Mouse (Mus musculus) lung, embryonic 15.5 days (tissue): ENCODE measurements around the gene Trpm8. TPM values are rescaled to one million over a fixed set of nuclear protein-coding genes. Genes with fewer than 3 reads are reported as not detected.
A peak's percentile ranks its signal among the peaks of the same experiment; 100 is the strongest.

Experiments used
- ATAC-seq: fragments of 200-750 bp; cut with Nextera tagmentation; 2 replicates; pipeline ENCODE4 v1.8.0; 2017; ENCODE audit warnings: moderate number of reproducible peaks, borderline replicate concordance; ENCODE audit not compliant: low FRiP score, low TSS enrichment; ENCODE audit errors: extremely low read depth
- H3K27ac ChIP-seq: fragments of 300-500 bp; sonication (generic); 2 replicates; pipeline ENCODE4 v1.5.1; 2015; ENCODE audit warnings: moderate library complexity, mild to moderate bottlenecking, inconsistent platforms
- H3K27me3 ChIP-seq: fragments of 300-500 bp; sonication (generic); 2 replicates; pipeline ENCODE4 v1.6.1; 2015; ENCODE audit warnings: inconsistent platforms
- H3K36me3 ChIP-seq: fragments of 300-500 bp; sonication (generic); 2 replicates; pipeline ENCODE4 v1.6.1; 2015; ENCODE audit warnings: inconsistent platforms
- H3K4me1 ChIP-seq: fragments of 300-500 bp; sonication (generic); 2 replicates; pipeline ENCODE4 v1.6.1; 2015; ENCODE audit warnings: inconsistent platforms
- H3K4me2 ChIP-seq: fragments of 300-500 bp; sonication (generic); 2 replicates; pipeline ENCODE4 v1.6.1; 2015; ENCODE audit warnings: inconsistent platforms, mild to moderate bottlenecking, moderate library complexity
- H3K4me3 ChIP-seq: fragments of 300-500 bp; sonication (generic); 2 replicates; pipeline ENCODE4 v1.5.1; 2015; ENCODE audit warnings: mild to moderate bottlenecking, inconsistent platforms
- H3K9ac ChIP-seq: fragments of 300-500 bp; sonication (generic); 2 replicates; pipeline ENCODE4 v1.6.1; 2015; ENCODE audit warnings: inconsistent platforms
- H3K9me3 ChIP-seq: fragments of 300-500 bp; sonication (generic); 2 replicates; pipeline ENCODE4 v1.6.1; 2016; ENCODE audit warnings: inconsistent platforms
- WGBS: fragments of 180-500 bp; shearing (Covaris S2); methylation state at CpG from one replicate; pipeline ENCODE4 v1.1.7; 2015; 5-methylcytosine and 5-hydroxymethylcytosine counted together
- polyA plus RNA-seq: library from polyadenylated mRNA; unstranded; fragments of >200 nt; fragmentation: Nextera tagmentation; extraction: Ambion mirVana; gene quantifications from 2 replicates; pipeline ENCODE4 v1.2.1, GENCODE M21; 2015

Trpm8 gene
- polyA plus RNA-seq, 1 experiment from 2014 or later: 0.10 TPM

DNA sequence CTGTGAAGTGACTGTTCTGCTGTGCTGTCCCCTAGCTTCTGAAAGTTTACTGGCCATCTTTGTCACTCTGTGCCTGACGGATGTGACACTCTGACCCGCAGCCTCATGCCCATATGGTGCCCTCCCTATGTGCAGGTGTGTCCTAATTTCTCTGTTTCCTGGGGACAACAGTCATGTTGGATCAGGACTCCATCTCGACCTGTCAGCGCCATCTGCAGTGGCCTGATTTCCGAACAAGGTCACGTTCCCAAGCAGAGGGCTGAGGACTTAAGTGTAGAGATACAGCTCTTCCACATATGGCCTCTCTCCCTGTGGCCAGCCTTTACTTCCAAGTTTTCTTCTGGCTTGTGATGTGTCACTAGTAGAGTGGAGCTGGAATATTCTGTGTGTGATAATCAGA lies 79.2 kb downstream of the Trpm8 start:
- Histone ChIP-seq H3K4me3 (no peak overlapping the region), H3K27ac (no peak overlapping the region), H3K36me3 (no peaks in the 10 kb centered on the region), H3K4me2 (no peak overlapping the region), H3K9me3 (no peaks in the 10 kb centered on the region), H3K4me1 (no peaks in the 10 kb centered on the region), H3K27me3 (no peaks in the 10 kb centered on the region), H3K9ac (no peak overlapping the region)
- no peak for ATAC-seq
- 78% methylated on average over 6 of the region's 6 CpGs for WGBS

DNA sequence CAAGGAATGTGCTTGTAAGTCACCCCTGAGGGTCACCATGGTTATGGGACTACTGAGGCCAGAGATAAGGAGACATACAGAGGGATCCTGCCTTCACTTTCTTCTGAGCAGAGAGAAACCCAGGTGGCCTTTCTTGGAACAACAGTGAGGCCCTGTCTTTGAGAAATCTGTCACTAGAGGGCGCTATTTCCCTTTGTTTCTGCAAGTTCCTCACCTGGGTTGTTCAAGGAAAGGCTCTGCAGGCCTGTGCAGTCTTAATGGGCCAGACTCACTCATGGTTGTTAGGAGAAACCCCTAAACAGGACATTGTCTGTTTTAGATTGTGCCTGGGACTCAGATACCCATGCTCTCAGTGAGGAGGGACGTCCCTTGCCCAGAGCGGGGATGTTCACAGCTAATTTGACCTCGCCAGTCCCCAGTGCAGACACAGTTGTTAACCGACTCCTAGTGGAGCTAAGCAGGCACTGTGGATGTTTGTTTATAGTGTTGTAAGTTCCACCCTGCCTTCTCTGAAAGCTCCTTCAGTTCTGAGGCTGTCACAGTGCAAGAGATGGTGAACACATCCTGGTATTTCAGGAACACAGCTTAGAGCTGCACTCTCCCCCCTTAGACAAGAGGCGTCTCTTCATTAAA lies 80.1 kb downstream of the Trpm8 start:
- no peak overlapping the region for H3K27ac ChIP-seq
- WGBS: 45% methylated on average over 6 of the region's 6 CpGs

DNA sequence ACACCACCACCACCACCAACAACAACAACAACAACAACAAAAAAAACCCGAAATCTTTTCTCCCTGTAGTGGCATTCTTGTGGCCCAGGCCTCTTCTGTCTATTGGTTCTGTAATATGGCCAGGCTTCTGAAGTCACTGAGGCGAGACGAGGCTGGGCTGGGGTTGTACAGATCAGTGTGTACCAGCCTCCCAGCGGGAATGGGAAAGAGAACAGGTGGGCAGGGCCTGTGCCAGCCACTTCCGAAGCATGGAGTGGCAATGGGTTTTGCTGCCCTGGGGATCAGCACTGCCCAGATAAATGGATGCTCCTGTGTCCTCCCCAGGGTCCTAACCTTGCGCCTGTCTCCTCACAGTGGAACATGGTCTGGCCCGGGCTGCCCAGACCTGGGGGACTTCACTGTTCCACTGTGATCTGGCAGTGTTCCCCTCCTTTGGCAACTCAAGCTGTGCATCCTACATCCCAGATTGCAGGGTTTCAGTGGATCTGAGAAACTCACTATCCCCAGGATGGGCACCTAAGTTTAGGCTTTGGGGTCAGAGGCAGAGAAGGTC lies 80.7 kb downstream of the Trpm8 start:
- Histone ChIP-seq H3K36me3 (no peaks in the 10 kb centered on the region), H3K9ac (no peak overlapping the region), H3K4me2 (no peak overlapping the region), H3K27me3 (no peaks in the 10 kb centered on the region), H3K4me3 (no peak overlapping the region), H3K4me1 (no peaks in the 10 kb centered on the region), H3K9me3 (no peaks in the 10 kb centered on the region), H3K27ac (no peak overlapping the region)
- 76% methylated on average over 7 of the region's 7 CpGs for WGBS
- no peak for ATAC-seq

More for the DNA sequence above, 80.1 kb downstream of the Trpm8 start:
- Histone ChIP-seq H3K4me3 (no peak overlapping the region), H3K36me3 (no peaks in the 10 kb centered on the region), H3K4me2 (no peak overlapping the region), H3K9me3 (no peaks in the 10 kb centered on the region), H3K4me1 (no peaks in the 10 kb centered on the region), H3K9ac (no peak overlapping the region), H3K27me3 (no peaks in the 10 kb centered on the region)
- ATAC-seq: peak; percentile 46; the same call in 1 of the 2 replicates

DNA sequence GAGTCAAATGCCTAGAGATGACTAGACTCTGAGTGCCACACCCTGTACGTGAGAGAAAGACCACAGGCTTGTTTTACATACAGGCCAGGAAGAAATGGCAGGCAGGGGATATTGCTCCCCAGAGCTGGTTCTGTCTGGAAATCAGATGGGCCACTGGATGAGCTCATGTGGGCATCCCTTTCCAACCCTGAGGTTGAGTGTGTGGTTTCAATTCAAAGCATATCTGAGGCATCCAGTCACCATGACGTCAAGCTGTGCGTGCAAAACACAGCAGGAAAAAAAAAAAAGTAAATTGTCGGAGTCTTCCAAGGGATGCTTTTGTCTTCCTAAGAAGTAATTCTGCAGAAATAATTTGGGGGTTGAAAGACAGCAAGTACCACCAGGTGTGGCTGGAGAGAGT lies 83.6 kb downstream of the Trpm8 start:
- H3K4me2 ChIP-seq: no peak overlapping the region
- no peak overlapping the region for H3K27ac ChIP-seq
- H3K9ac ChIP-seq: no peak overlapping the region
- 78% methylated on average over 4 of the region's 4 CpGs for WGBS
- no peak overlapping the region for H3K4me3 ChIP-seq
- H3K9me3 ChIP-seq: no peaks in the 10 kb centered on the region
- H3K36me3 ChIP-seq: no peaks in the 10 kb centered on the region
- ATAC-seq: no peak
- no peaks in the 10 kb centered on the region for H3K4me1 ChIP-seq
- H3K27me3 ChIP-seq: no peaks in the 10 kb centered on the region

DNA sequence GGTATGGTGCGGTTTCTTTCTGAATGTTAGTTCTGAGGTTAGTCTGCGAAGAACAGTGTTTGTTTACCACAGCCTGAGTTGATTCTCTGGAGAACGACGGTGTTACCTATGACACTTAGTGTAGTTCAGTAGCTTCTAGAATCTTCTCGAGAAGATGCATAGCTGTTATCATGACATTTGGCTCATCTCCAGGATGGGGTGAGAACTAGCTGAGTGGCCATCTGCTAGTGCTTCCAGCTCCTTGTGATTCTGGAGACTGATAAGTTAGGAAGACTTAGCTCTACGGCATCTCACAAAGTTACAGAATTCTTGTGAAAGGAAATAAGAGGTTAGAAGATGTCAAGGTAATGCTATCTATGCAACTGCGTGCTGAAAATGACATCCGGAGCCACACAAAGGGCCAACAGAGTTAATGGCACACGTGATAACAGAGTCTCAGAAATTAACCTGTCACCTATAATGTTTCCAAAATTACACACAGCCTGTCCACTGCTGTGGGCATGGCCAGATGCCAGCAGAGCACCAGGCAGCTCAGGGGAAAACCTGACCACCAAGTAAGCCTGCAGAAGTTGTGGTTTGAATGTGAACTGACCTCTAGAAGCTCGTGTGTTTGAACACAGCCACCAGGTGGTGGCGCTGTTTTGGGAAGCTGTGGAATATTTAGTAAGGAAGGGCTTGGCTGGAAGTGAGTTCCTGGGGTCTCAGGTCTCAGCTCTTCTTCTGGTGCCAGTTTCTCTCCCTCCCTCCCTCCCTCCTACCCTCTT lies 89.6 kb downstream of the Trpm8 start:
- no peak for ATAC-seq
- H3K4me2 ChIP-seq: no peak overlapping the region
- no peaks in the 10 kb centered on the region for H3K27me3 ChIP-seq
- H3K9me3 ChIP-seq: 0 out of 2 replicates have a peak, but pooled peaks cover 3% of the 10 kb centered on the region
- H3K9ac ChIP-seq: no peak overlapping the region
- WGBS: 67% methylated on average over 11 of the region's 11 CpGs
- no peaks in the 10 kb centered on the region for H3K36me3 ChIP-seq
- no peak overlapping the region for H3K27ac ChIP-seq
- no peaks in the 10 kb centered on the region for H3K4me1 ChIP-seq
- H3K4me3 ChIP-seq: no peak overlapping the region

DNA sequence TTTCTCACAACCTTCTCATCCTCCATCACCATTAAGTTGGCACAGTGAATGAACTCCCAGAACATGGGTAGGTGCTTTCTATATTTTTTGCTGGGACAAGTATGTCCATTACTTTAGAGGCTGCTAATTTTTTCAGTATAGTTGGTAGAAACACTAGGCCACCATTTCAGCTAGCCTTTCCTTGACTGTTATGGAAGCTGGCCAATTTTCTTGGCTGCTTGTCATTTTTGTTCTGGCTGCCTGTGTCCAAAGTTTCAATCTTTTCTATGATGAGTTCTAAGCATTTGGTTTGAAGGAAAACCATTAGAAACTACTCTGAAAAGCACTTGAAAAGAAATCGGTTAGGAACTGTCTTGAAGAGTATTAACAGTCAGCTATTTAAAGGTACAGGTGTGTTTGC lies 101.0 kb downstream of the Trpm8 start:
- no peaks in the 10 kb centered on the region for H3K36me3 ChIP-seq
- H3K9me3 ChIP-seq: no peaks in the 10 kb centered on the region
- 74% methylated on average over 1 of the region's 1 CpGs for WGBS
- H3K27ac ChIP-seq: no peak overlapping the region
- no peak overlapping the region for H3K9ac ChIP-seq
- H3K4me1 ChIP-seq: no peaks in the 10 kb centered on the region
- no peak overlapping the region for H3K4me2 ChIP-seq
- ATAC-seq: no peak
- H3K27me3 ChIP-seq: no peaks in the 10 kb centered on the region
- H3K4me3 ChIP-seq: no peak overlapping the region

GRCm38 (mm10) chr1:88391632-88392031 lies 114.2 kb downstream of the Trpm8 start:
- no peak overlapping the region for H3K4me3 ChIP-seq
- no peak overlapping the region for H3K4me2 ChIP-seq
- H3K27ac ChIP-seq: no peak overlapping the region
- 60% methylated on average over 4 of the region's 4 CpGs for WGBS
- H3K27me3 ChIP-seq: no peaks in the 10 kb centered on the region
- no peaks in the 10 kb centered on the region for H3K36me3 ChIP-seq
- ATAC-seq: no peak
- no peaks in the 10 kb centered on the region for H3K4me1 ChIP-seq
- no peak overlapping the region for H3K9ac ChIP-seq
- no peaks in the 10 kb centered on the region for H3K9me3 ChIP-seq

DNA sequence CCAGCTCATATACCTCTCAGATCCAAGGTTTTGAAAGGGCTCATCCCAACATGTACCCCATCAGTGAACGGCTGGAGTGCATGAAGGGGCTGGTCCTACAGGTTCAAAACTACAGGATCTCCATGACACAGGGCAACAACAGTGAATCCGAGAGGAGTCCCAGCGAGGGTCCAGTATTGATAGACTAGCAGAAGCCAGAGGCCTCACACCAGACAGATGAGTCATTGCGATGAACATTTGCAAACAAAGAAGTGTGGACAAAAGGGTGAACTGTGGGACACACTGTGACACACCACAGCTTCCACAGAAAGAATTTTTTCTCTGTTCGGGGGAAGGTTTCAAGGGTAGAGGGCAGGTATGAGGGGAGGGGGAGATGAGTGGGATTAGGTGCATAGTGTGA lies 115.9 kb downstream of the Trpm8 start:
- WGBS: 88% methylated on average over 5 of the region's 5 CpGs
- Histone ChIP-seq H3K4me3 (no peak overlapping the region), H3K9ac (no peak overlapping the region), H3K36me3 (no peaks in the 10 kb centered on the region), H3K27me3 (no peaks in the 10 kb centered on the region), H3K4me1 (no peaks in the 10 kb centered on the region), H3K4me2 (no peak overlapping the region), H3K27ac (no peak overlapping the region), H3K9me3 (no peaks in the 10 kb centered on the region)
- no peak for ATAC-seq

GRCm38 (mm10) chr1:88403378-88403777 lies 125.9 kb downstream of the Trpm8 start:
- H3K4me2 ChIP-seq: no peak overlapping the region
- no peaks in the 10 kb centered on the region for H3K36me3 ChIP-seq
- no peak overlapping the region for H3K4me3 ChIP-seq
- WGBS: 60% methylated on average over 3 of the region's 3 CpGs
- H3K27me3 ChIP-seq: no peaks in the 10 kb centered on the region
- no peak overlapping the region for H3K9ac ChIP-seq
- no peak overlapping the region for H3K27ac ChIP-seq
- ATAC-seq: no peak
- no peaks in the 10 kb centered on the region for H3K9me3 ChIP-seq
- no peaks in the 10 kb centered on the region for H3K4me1 ChIP-seq

DNA sequence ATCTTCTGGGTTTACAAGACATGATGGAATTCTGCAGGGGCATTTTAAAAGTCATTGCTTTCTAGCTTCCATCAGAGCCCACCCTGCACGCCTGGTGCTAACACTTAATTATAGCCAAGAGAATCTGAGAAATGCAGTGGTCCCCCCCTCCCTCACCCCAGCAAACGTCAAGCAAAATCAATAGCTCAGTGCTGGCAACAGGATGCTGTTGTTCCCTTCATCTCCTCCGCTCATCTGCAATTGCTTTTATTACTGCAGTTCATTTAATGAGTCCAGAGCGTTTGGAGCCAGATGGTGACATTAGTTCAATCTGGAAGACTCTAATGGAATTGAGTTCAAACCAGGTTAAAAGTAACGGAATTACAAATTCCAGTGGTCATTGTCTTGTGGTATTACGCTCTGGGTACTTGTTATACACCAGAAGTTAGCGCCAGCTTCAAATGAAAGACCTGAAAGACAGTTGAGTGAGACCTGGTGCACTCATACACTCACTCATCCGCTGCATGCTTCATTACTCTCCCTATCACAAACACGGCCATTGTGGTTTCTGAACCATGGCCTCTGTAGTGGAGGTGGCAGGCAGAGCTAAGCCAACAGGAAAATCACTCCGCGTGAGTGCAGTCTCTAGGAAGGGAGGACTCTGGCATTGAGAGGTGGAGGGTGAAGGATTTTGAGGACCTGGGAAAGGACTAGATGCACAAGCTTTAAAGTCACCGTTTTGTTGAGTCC lies 128.8 kb downstream of the Trpm8 start:
- 40% methylated on average over 12 of the region's 12 CpGs for WGBS

DNA sequence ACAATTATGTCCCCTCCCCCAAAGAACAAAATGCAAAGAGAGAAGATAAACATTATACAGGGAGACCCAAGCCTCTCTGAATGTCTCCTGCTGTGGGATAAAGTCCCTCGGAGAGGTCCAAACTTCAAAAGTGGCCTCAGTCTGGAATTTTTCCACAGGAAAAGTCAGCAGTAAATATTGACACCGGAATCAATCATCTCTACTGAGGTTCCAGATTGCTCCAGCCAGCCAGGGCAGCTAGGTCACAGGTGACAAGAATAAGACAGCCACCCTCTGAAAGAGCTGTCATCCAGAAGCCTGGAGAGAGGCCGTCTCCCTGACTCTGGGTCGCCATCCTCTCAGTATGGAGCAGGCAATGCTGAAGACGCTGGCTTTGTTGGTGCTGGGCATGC lies 129.3 kb downstream of the Trpm8 start, which contains the start of gene Spp2:
Gene Spp2 (plus strand): TSS at position 155 of the 392 bp plus-strand sequence.
- Histone ChIP-seq H3K27me3 (no peaks in the 10 kb centered on the region), H3K9me3 (no peaks in the 10 kb centered on the region), H3K27ac (no peak within 1 kb of the TSS), H3K4me1 (no peaks in the 10 kb centered on the region), H3K9ac (no peak within 1 kb of the TSS), H3K36me3 (no peaks in the 10 kb centered on the region), H3K4me3 (no peak within 1 kb of the TSS), H3K4me2 (no peak within 1 kb of the TSS)
- no peak for ATAC-seq
- 47% methylated on average over 5 of the region's 5 CpGs for WGBS

More for the DNA sequence above, 128.8 kb downstream of the Trpm8 start:
- Histone ChIP-seq H3K4me1 (no peaks in the 10 kb centered on the region), H3K9ac (no peak overlapping the region), H3K27me3 (no peaks in the 10 kb centered on the region), H3K4me3 (no peak overlapping the region), H3K9me3 (no peaks in the 10 kb centered on the region), H3K27ac (no peak overlapping the region), H3K36me3 (no peaks in the 10 kb centered on the region), H3K4me2 (no peak overlapping the region)
- no peak for ATAC-seq

DNA sequence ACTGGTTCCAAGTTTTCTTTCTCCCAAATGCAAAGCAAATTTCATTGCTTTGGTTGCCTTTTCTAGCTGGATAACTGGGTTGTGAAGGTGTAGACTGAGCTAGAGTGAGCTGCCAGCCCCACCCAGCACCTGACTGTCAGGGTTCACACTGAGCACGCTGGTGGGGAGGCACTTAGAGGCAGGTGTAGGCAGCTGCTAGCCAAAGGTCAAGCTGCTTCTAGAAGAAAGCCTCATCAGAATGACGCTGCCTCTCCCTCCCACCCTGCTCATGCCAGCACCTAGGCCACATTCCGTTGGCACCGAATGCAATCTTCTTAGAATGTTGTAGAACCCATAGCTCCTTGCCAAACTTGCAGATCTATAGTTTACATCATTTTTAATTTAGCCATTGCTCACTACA lies 130.9 kb downstream of the Trpm8 start:
- H3K27ac ChIP-seq: no peak overlapping the region
- no peak overlapping the region for H3K4me2 ChIP-seq
- H3K4me3 ChIP-seq: no peak overlapping the region
- 74% methylated on average over 4 of the region's 4 CpGs for WGBS
- H3K9me3 ChIP-seq: no peaks in the 10 kb centered on the region
- H3K4me1 ChIP-seq: no peaks in the 10 kb centered on the region
- H3K27me3 ChIP-seq: no peaks in the 10 kb centered on the region
- no peak for ATAC-seq
- H3K9ac ChIP-seq: no peak overlapping the region
- H3K36me3 ChIP-seq: no peaks in the 10 kb centered on the region
